ENCODE assay signal across 9 mouse cellular contexts in the genomic region with DNA sequence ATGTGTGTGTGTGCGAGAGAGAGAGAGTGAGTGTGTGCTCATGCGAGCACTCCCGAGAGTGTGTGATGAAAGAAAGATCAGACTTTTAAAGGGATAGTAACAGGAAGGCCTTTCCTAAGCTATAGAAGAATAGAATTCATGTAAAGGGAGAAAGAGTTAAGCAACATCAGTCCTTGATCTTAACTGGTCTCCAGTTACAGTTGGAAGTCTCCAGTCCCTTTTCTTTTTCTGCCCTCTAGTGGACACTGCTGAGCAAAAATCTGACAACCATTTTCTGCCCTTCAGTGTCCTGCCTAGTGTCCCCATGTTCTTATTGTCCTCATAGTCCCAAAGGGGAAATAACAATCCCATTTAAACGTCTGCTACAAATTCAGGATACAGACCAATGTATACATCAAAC. TPM values are rescaled to one million over a fixed set of nuclear protein-coding genes. Genes with fewer than 3 reads are reported as not detected.
A peak's percentile ranks its signal among the peaks of the same experiment; 100 is the strongest.
DNase-seq lines count a peak whose midpoint lies in the region; ATAC-seq and TF ChIP-seq lines count a peak whose summit lies in the region.
"Had no signal": no experiment of that assay in that cellular context is flagged by ENCODE, and none has a peak within 500 bp of the region (broad histone marks: within the 10 kb centered on the region; RNA-seq: fewer than 3 reads in every experiment).

No protein-coding gene starts in this region.

- H3K4me3 ChIP-seq in C2C12 (ENCODE audit: insufficient read depth, poor library complexity, severe bottlenecking): no peak overlapping the region
- H3K4me3 ChIP-seq in limb, embryonic 13.5 days: no peak overlapping the region
- no peak overlapping the region for H3K4me3 ChIP-seq in intestine, embryonic 16.5 days (ENCODE audit: low read length)
- H3K4me3 ChIP-seq: lung, embryonic 15.5 days had no signal

- no peaks in the 10 kb centered on the region for H3K9me3 ChIP-seq in limb, embryonic 13.5 days
- no peaks in the 10 kb centered on the region for H3K9me3 ChIP-seq in intestine, embryonic 16.5 days (ENCODE audit: control insufficient read depth, low read length)
- H3K9me3 ChIP-seq: lung, embryonic 15.5 days had no signal

- H3K36me3 ChIP-seq in C2C12 (ENCODE audit: control insufficient read depth, insufficient read depth): no peaks in the 10 kb centered on the region
- no peaks in the 10 kb centered on the region for H3K36me3 ChIP-seq in limb, embryonic 13.5 days
- no peaks in the 10 kb centered on the region for H3K36me3 ChIP-seq in intestine, embryonic 16.5 days (ENCODE audit: control insufficient read depth, insufficient read depth, low read length)
- H3K36me3 ChIP-seq: lung, embryonic 15.5 days had no signal

- H3K4me1 ChIP-seq in limb, embryonic 13.5 days: peaks cover 10% of the 10 kb centered on the region
- peaks cover 15% of the 10 kb centered on the region for H3K4me1 ChIP-seq in intestine, embryonic 16.5 days (ENCODE audit: control insufficient read depth, insufficient read depth, low read length)

- peaks cover 6% of the 10 kb centered on the region for H3K27me3 ChIP-seq in C2C12 (ENCODE audit: control insufficient read depth, insufficient read depth, insufficient read length)
- no peaks in the 10 kb centered on the region for H3K27me3 ChIP-seq in limb, embryonic 13.5 days
- no peaks in the 10 kb centered on the region for H3K27me3 ChIP-seq in intestine, embryonic 16.5 days (replicated peaks; ENCODE audit: control insufficient read depth, insufficient read depth, low read length)
- H3K27me3 ChIP-seq: lung, embryonic 15.5 days had no signal

- DNase-seq in gastrocnemius, adult 18-20 months (ENCODE audit: low spot score): peak; percentile 64
- DNase-seq in gastrocnemius, postnatal 25 days: no peak
- peak; percentile 85 for DNase-seq in brain, embryonic 14.5 days (ENCODE audit: low read depth)
- DNase-seq in heart, adult 8-10 months (ENCODE audit: low spot score): peak; percentile 61
- peak; percentile 46 for DNase-seq in retina, adult 2 months (ENCODE audit: low read depth, low spot score)

- H3K79me3 ChIP-seq in C2C12 (ENCODE audit: low read depth): no peaks in the 10 kb centered on the region

- H3ac ChIP-seq in C2C12 (ENCODE audit: control insufficient read depth, insufficient read length, low read depth): no peak overlapping the region

- H3K79me2 ChIP-seq in C2C12 (ENCODE audit: control insufficient read depth, insufficient read depth): peaks cover 2% of the 10 kb centered on the region

- no peak for TF ChIP-seq POLR2A in brain, embryonic 14.5 days (IDR thresholded peaks at IDR 0.05; ENCODE audit: borderline replicate concordance, extremely low read depth, insufficient read depth, insufficient read length, poor library complexity, severe bottlenecking)

- WGBS in limb, embryonic 13.5 days: 39% methylated on average over 4 of the region's 4 CpGs
- WGBS in intestine, embryonic 16.5 days: 40% methylated on average over 4 of the region's 4 CpGs

- H3K9ac ChIP-seq in limb, embryonic 13.5 days: no peak overlapping the region
- H3K9ac ChIP-seq in intestine, embryonic 16.5 days (ENCODE audit: low read depth, low read length): no peak overlapping the region
- H3K9ac ChIP-seq: lung, embryonic 15.5 days had no signal

- no peak for TF ChIP-seq CTCF in C2C12 (IDR thresholded peaks at IDR 0.05; ENCODE audit: control insufficient read depth, insufficient read depth, insufficient read length)
- TF ChIP-seq CTCF in brain, embryonic 14.5 days (IDR thresholded peaks at IDR 0.05; ENCODE audit: borderline replicate concordance, extremely low read depth, insufficient read depth, insufficient read length): peak; percentile 65; the same call in 1 of the 2 replicates

- H3K4me2 ChIP-seq in limb, embryonic 13.5 days (replicated peaks): no peak overlapping the region
- H3K4me2 ChIP-seq in intestine, embryonic 16.5 days (ENCODE audit: low read depth, low read length): no peak overlapping the region
- H3K4me2 ChIP-seq: lung, embryonic 15.5 days had no signal

- 0 out of 2 replicates have a peak overlapping the region, but pooled peaks have one; percentile 4 for H3K27ac ChIP-seq in limb, embryonic 13.5 days
- H3K27ac ChIP-seq in intestine, embryonic 16.5 days (ENCODE audit: low read length): no peak overlapping the region
- H3K27ac ChIP-seq: lung, embryonic 15.5 days had no signal

- no peak for ATAC-seq in limb, embryonic 13.5 days (ENCODE audit: low FRiP score, low read depth)
- no peak for ATAC-seq in intestine, embryonic 16.5 days

TF ChIP-seq in C2C12, 6 proteins besides CTCF, POLR2A, EP300 and RAD21:
- TF ChIP-seq CEBPB (IDR thresholded peaks at IDR 0.05; ENCODE audit: low read depth) (peak; percentile 71), USF1 (IDR thresholded peaks at IDR 0.05; ENCODE audit: low read depth) (no peak), MYOD1 (IDR thresholded peaks at IDR 0.05; ENCODE audit: control insufficient read depth, insufficient read length, low read depth) (no peak)

RNA-seq across cellular contexts. Expression of a gene that starts 4.6 kb away (rescaled TPM):
- total RNA-seq in gastrocnemius, adult 18-20 months (2021): not detected
- 1 to 10 TPM in 1 of 2 experiments, under 1 TPM in 1; 0.41 to 1.2 TPM for total RNA-seq in gastrocnemius, postnatal 25 days (2021)
- 9.9 TPM for polyA plus RNA-seq in C2C12 (2012; fragmentation: generic; extraction: Trizol)
- polyA plus RNA-seq in brain, embryonic 14.5 days (2012; rRNA removed): 4.0 and 7.1 TPM in 2 replicates
- 1 to 10 TPM in 2 of 4 experiments, under 1 TPM in 2; 0.65 to 1.1 (median 0.96) TPM for total RNA-seq in heart, adult 8-10 months (2022)
- polyA plus RNA-seq in limb, embryonic 13.5 days (2015; fragmentation: Nextera tagmentation; extraction: Ambion mirVana): 16.8 and 17.3 TPM in 2 replicates
- polyA plus RNA-seq in intestine, embryonic 16.5 days (2015; fragmentation: Nextera tagmentation; extraction: Ambion mirVana): 9.0 and 12.7 TPM in 2 replicates
